ENCODE assay signal across 9 mouse cellular contexts in the genomic region with DNA sequence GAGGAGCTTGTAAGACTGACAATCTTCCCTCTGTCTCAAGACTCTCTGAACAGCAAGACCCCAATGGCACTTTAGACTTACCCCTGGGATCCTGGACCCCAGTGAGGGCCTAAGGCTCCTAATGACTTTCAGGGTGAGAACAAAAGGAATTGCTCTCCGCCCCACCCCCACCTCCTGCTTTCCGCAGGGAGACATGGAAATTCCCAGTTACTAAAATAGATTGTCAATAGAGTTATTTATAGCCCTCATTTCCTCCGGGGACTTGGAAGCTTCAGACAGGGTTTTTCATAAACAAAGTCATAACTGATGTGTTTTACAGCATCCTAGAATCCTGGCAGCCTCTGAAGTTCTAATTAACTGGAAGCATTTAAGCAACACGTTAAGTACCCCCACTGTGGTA. TPM values are rescaled to one million over a fixed set of nuclear protein-coding genes. Genes with fewer than 3 reads are reported as not detected.
DNase-seq lines count a peak whose midpoint lies in the region; ATAC-seq lines count a peak whose summit lies in the region.
"Had no signal": no experiment of that assay in that cellular context is flagged by ENCODE, and none has a peak within 500 bp of the region (broad histone marks: within the 10 kb centered on the region; RNA-seq: fewer than 3 reads in every experiment).

No protein-coding gene starts in this region.

- no peaks in the 10 kb centered on the region for H3K9me3 ChIP-seq in hindbrain, embryonic 14.5 days (ENCODE audit: control insufficient read depth, low read length)
- H3K9me3 ChIP-seq in hindbrain, embryonic 13.5 days = no peaks in the 10 kb centered on the region
- H3K9me3 ChIP-seq in forebrain, embryonic 16.5 days (ENCODE audit: control insufficient read depth, low read length) = no peaks in the 10 kb centered on the region
- H3K9me3 ChIP-seq in lung, embryonic 16.5 days (ENCODE audit: control insufficient read depth, low read length) = no peaks in the 10 kb centered on the region

- 0 out of 2 replicates have a peak, but pooled peaks cover 3% of the 10 kb centered on the region for H3K4me1 ChIP-seq in hindbrain, embryonic 14.5 days (replicated peaks; ENCODE audit: control insufficient read depth, insufficient read depth, low read length)
- peaks cover 6% of the 10 kb centered on the region; the same call in 1 of the 2 replicates for H3K4me1 ChIP-seq in hindbrain, embryonic 13.5 days (replicated peaks)
- H3K4me1 ChIP-seq in forebrain, embryonic 16.5 days (replicated peaks; ENCODE audit: control insufficient read depth, insufficient read depth, low read length) = peaks cover 11% of the 10 kb centered on the region
- peaks cover 18% of the 10 kb centered on the region for H3K4me1 ChIP-seq in lung, embryonic 16.5 days (replicated peaks; ENCODE audit: control insufficient read depth, insufficient read depth, low read length)

- H3K4me3 ChIP-seq in hindbrain, embryonic 14.5 days (replicated peaks; ENCODE audit: low read length) = no peak overlapping the region
- no peak overlapping the region for H3K4me3 ChIP-seq in hindbrain, embryonic 13.5 days
- no peak overlapping the region for H3K4me3 ChIP-seq in forebrain, embryonic 16.5 days (replicated peaks; ENCODE audit: low read length)
- H3K4me3 ChIP-seq in lung, embryonic 16.5 days (ENCODE audit: low read length) = no peak overlapping the region

- no peak for ATAC-seq in hindbrain, embryonic 14.5 days (ENCODE audit: low FRiP score)
- no peak for ATAC-seq in hindbrain, embryonic 13.5 days (ENCODE audit: low FRiP score)
- ATAC-seq in forebrain, embryonic 16.5 days = peak; percentile 40
- ATAC-seq in lung, embryonic 16.5 days (ENCODE audit: low read depth) = peak; percentile 53

- no peak overlapping the region for H3K4me2 ChIP-seq in hindbrain, embryonic 14.5 days (replicated peaks)
- H3K4me2 ChIP-seq in hindbrain, embryonic 13.5 days = no peak overlapping the region
- H3K4me2 ChIP-seq in forebrain, embryonic 16.5 days (ENCODE audit: low read length) = no peak overlapping the region; the same call in 1 of the 2 replicates
- peak overlapping the region; percentile 27; the same call in 1 of the 2 replicates for H3K4me2 ChIP-seq in lung, embryonic 16.5 days (ENCODE audit: low read depth, low read length)

- H3K27me3 ChIP-seq in hindbrain, embryonic 14.5 days (ENCODE audit: control insufficient read depth, insufficient read depth, low read length) = no peaks in the 10 kb centered on the region
- no peaks in the 10 kb centered on the region for H3K27me3 ChIP-seq in hindbrain, embryonic 13.5 days
- H3K27me3 ChIP-seq in forebrain, embryonic 16.5 days (replicated peaks; ENCODE audit: control insufficient read depth, insufficient read depth, low read length) = no peaks in the 10 kb centered on the region
- H3K27me3 ChIP-seq in lung, embryonic 16.5 days (ENCODE audit: control insufficient read depth, insufficient read depth, low read depth, low read length) = no peaks in the 10 kb centered on the region

- H3K9ac ChIP-seq in hindbrain, embryonic 14.5 days = no peak overlapping the region
- H3K9ac ChIP-seq in hindbrain, embryonic 13.5 days = no peak overlapping the region
- H3K9ac ChIP-seq in forebrain, embryonic 16.5 days (replicated peaks; ENCODE audit: low read depth, low read length) = no peak overlapping the region
- H3K9ac ChIP-seq in lung, embryonic 16.5 days (ENCODE audit: low read length) = no peak overlapping the region

- 21% methylated on average over 4 of the region's 4 CpGs for WGBS in hindbrain, embryonic 14.5 days
- WGBS in hindbrain, embryonic 13.5 days = 33% methylated on average over 4 of the region's 4 CpGs
- 11% methylated on average over 4 of the region's 4 CpGs for WGBS in forebrain, embryonic 16.5 days
- 25% methylated on average over 4 of the region's 4 CpGs for WGBS in lung, embryonic 16.5 days

- H3K36me3 ChIP-seq in hindbrain, embryonic 14.5 days (replicated peaks; ENCODE audit: control insufficient read depth, insufficient read depth) = no peaks in the 10 kb centered on the region
- H3K36me3 ChIP-seq in hindbrain, embryonic 13.5 days = no peaks in the 10 kb centered on the region
- H3K36me3 ChIP-seq in forebrain, embryonic 16.5 days (ENCODE audit: control insufficient read depth, insufficient read depth) = no peaks in the 10 kb centered on the region
- no peaks in the 10 kb centered on the region for H3K36me3 ChIP-seq in lung, embryonic 16.5 days (ENCODE audit: control insufficient read depth, insufficient read depth, low read length)

- DNase-seq in hindbrain, embryonic 14.5 days (ENCODE audit: low spot score) = peak; percentile 30
- peak; percentile 16 for DNase-seq in induced T-regulatory cell, adult 2 months (ENCODE audit: low read depth)
- no peak for DNase-seq in cerebellum, postnatal 36 days
- DNase-seq in thymus, postnatal 25 days = no peak
- DNase-seq in cerebellum, adult 8-10 months = no peak

- no peak overlapping the region for H3K27ac ChIP-seq in hindbrain, embryonic 14.5 days
- H3K27ac ChIP-seq in hindbrain, embryonic 13.5 days = no peak overlapping the region
- no peak overlapping the region for H3K27ac ChIP-seq in forebrain, embryonic 16.5 days (ENCODE audit: low read length)
- H3K27ac ChIP-seq in lung, embryonic 16.5 days (ENCODE audit: low read length) = 0 out of 2 replicates have a peak overlapping the region, but pooled peaks have one; percentile 4

RNA-seq across cellular contexts. Expression of a gene that starts 51.4 kb away (rescaled TPM):
- 16.5 and 17.3 TPM in 2 replicates for polyA plus RNA-seq in hindbrain, embryonic 14.5 days (2014; fragmentation: Nextera tagmentation; extraction: Ambion mirVana)
- 14.6 and 14.9 TPM in 2 replicates for polyA plus RNA-seq in hindbrain, embryonic 13.5 days (2015; fragmentation: Nextera tagmentation; extraction: Ambion mirVana)
- 13.4 and 14.0 TPM in 2 replicates for polyA plus RNA-seq in forebrain, embryonic 16.5 days (2015; fragmentation: Nextera tagmentation; extraction: Ambion mirVana)
- 12.3 and 13.5 TPM in 2 replicates for polyA plus RNA-seq in lung, embryonic 16.5 days (2015; fragmentation: Nextera tagmentation; extraction: Ambion mirVana)

RNA-seq across cellular contexts. Expression of a gene that starts 59.9 kb away (rescaled TPM):
- polyA plus RNA-seq in hindbrain, embryonic 14.5 days (2014; fragmentation: Nextera tagmentation; extraction: Ambion mirVana) = 0.15 TPM in 1 of 2 replicates, not detected in the other
- polyA plus RNA-seq in hindbrain, embryonic 13.5 days (2015; fragmentation: Nextera tagmentation; extraction: Ambion mirVana) = not detected in 2 replicates
- not detected in 2 replicates for polyA plus RNA-seq in forebrain, embryonic 16.5 days (2015; fragmentation: Nextera tagmentation; extraction: Ambion mirVana)
- 0.21 TPM in 1 of 2 replicates, not detected in the other for polyA plus RNA-seq in lung, embryonic 16.5 days (2015; fragmentation: Nextera tagmentation; extraction: Ambion mirVana)
- polyA plus RNA-seq: gonadal fat pad, adult 2 months had no signal

Comparison
In these comparisons a context has a peak if more than half of its experiments do, and no peak if none do; other contexts are left out.
1. ATAC-seq: peak in forebrain, embryonic 16.5 days (single experiment) and lung, embryonic 16.5 days (single experiment); none in hindbrain, embryonic 14.5 days (single experiment) and hindbrain, embryonic 13.5 days (single experiment).
2. DNase-seq: peak in hindbrain, embryonic 14.5 days (single experiment) and induced T-regulatory cell, adult 2 months (single experiment); none in cerebellum, postnatal 36 days (0 of 2), thymus, postnatal 25 days (single experiment) and cerebellum, adult 8-10 months (single experiment).